In the genomic region with DNA sequence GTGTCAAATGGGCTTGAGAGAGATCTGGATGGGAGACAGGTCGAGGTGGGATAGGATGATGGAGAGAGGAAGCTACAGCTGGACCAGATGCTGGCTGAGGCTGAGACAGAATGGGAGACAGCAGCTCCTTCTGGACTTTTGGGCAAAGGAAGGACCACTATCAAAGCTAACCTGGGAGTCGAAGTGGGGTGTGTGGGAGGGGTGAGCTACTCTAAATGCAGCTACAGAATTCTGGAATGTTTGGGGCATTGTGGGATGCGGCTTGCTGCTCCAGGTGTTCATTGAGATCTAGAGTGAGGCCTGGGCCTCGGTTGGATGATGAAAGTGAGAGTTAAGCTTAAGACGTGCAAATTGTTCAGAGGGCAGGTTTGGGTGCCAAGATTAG, we compare ENCODE assay signal across 9 mouse cellular contexts. TPM values are rescaled to one million over a fixed set of nuclear protein-coding genes. Genes with fewer than 3 reads are reported as not detected.
A peak's percentile ranks its signal among the peaks of the same experiment; 100 is the strongest.
DNase-seq lines count a peak whose midpoint lies in the region; ATAC-seq and TF ChIP-seq lines count a peak whose summit lies in the region.
"Had no signal": no experiment of that assay in that cellular context is flagged by ENCODE, and none has a peak within 500 bp of the region (broad histone marks: within the 10 kb centered on the region; RNA-seq: fewer than 3 reads in every experiment).

No protein-coding gene starts in this region.

- peak overlapping the region; percentile 60; the same call in 1 of the 2 replicates for H3K9ac ChIP-seq in kidney, embryonic 15.5 days
- peak overlapping the region; percentile 58; the same call in 1 of the 2 replicates for H3K9ac ChIP-seq in embryonic facial prominence, embryonic 15.5 days
- H3K9ac ChIP-seq in intestine, postnatal 0 days (ENCODE audit: low read depth, low read length) = no peak overlapping the region
- H3K9ac ChIP-seq in neural tube, embryonic 12.5 days = peak overlapping the region; percentile 83

- DNase-seq in kidney, postnatal 10 days = no peak
- DNase-seq in spleen, postnatal 36 days (ENCODE audit: low spot score in 2 of 2) = no peak
- DNase-seq in spleen, postnatal 14 days (ENCODE audit: low spot score in 2 of 2) = no peak
- DNase-seq in gastrocnemius, postnatal 10 days = no peak

- no peaks in the 10 kb centered on the region for H3K9me3 ChIP-seq in kidney, embryonic 15.5 days (replicated peaks)
- H3K9me3 ChIP-seq in embryonic facial prominence, embryonic 15.5 days (replicated peaks) = no peaks in the 10 kb centered on the region
- H3K9me3 ChIP-seq in intestine, postnatal 0 days (ENCODE audit: control insufficient read depth) = no peaks in the 10 kb centered on the region
- H3K9me3 ChIP-seq in neural tube, embryonic 12.5 days = peaks cover 5% of the 10 kb centered on the region

- WGBS in kidney, embryonic 15.5 days = 34% methylated on average over 5 of the region's 5 CpGs
- WGBS in embryonic facial prominence, embryonic 15.5 days = 42% methylated on average over 5 of the region's 5 CpGs
- 56% methylated on average over 5 of the region's 5 CpGs for WGBS in intestine, postnatal 0 days
- 54% methylated on average over 5 of the region's 5 CpGs for WGBS in neural tube, embryonic 12.5 days

- H3K27ac ChIP-seq in kidney, embryonic 15.5 days = no peak overlapping the region
- H3K27ac ChIP-seq in embryonic facial prominence, embryonic 15.5 days (replicated peaks) = no peak overlapping the region; the same call in 1 of the 2 replicates
- H3K27ac ChIP-seq in intestine, postnatal 0 days (ENCODE audit: low read depth, low read length) = no peak overlapping the region
- 0 out of 2 replicates have a peak overlapping the region, but pooled peaks have one; percentile 66 for H3K27ac ChIP-seq in neural tube, embryonic 12.5 days

- TF ChIP-seq CTCF in intestine, postnatal 0 days (IDR thresholded peaks at IDR 0.05; ENCODE audit: low read depth) = no peak

- peaks cover 43% of the 10 kb centered on the region for H3K4me1 ChIP-seq in kidney, embryonic 15.5 days
- H3K4me1 ChIP-seq in embryonic facial prominence, embryonic 15.5 days = peaks cover 31% of the 10 kb centered on the region
- peaks cover 10% of the 10 kb centered on the region; the same call in 1 of the 2 replicates for H3K4me1 ChIP-seq in intestine, postnatal 0 days (replicated peaks; ENCODE audit: control insufficient read depth, insufficient read depth, low read length)
- H3K4me1 ChIP-seq in neural tube, embryonic 12.5 days = peaks cover 44% of the 10 kb centered on the region

- no peak for ATAC-seq in kidney, embryonic 15.5 days (replicated peaks; ENCODE audit: low FRiP score)
- ATAC-seq in embryonic facial prominence, embryonic 15.5 days (ENCODE audit: insufficient number of reproducible peaks, low FRiP score, low TSS enrichment, low read depth) = no peak
- no peak for ATAC-seq in intestine, postnatal 0 days
- ATAC-seq in neural tube, embryonic 12.5 days (ENCODE audit: low FRiP score, low read depth) = no peak

- peak overlapping the region; percentile 63 for H3K4me3 ChIP-seq in kidney, embryonic 15.5 days (replicated peaks)
- H3K4me3 ChIP-seq in embryonic facial prominence, embryonic 15.5 days (replicated peaks) = peak overlapping the region; percentile 79
- H3K4me3 ChIP-seq in intestine, postnatal 0 days (ENCODE audit: low read depth, low read length) = peak overlapping the region; percentile 61
- peak overlapping the region; percentile 82 for H3K4me3 ChIP-seq in neural tube, embryonic 12.5 days

- H3K4me2 ChIP-seq in kidney, embryonic 15.5 days = peak overlapping the region; percentile 96
- peak overlapping the region; percentile 97 for H3K4me2 ChIP-seq in embryonic facial prominence, embryonic 15.5 days (replicated peaks)
- H3K4me2 ChIP-seq in intestine, postnatal 0 days (replicated peaks; ENCODE audit: low read depth) = peak overlapping the region; percentile 100
- H3K4me2 ChIP-seq in neural tube, embryonic 12.5 days (replicated peaks) = peak overlapping the region; percentile 99

- no peaks in the 10 kb centered on the region for H3K27me3 ChIP-seq in kidney, embryonic 15.5 days
- no peaks in the 10 kb centered on the region for H3K27me3 ChIP-seq in embryonic facial prominence, embryonic 15.5 days
- no peaks in the 10 kb centered on the region for H3K27me3 ChIP-seq in intestine, postnatal 0 days (replicated peaks; ENCODE audit: control insufficient read depth, insufficient read depth, low read length)
- 0 out of 2 replicates have a peak, but pooled peaks cover 4% of the 10 kb centered on the region for H3K27me3 ChIP-seq in neural tube, embryonic 12.5 days (replicated peaks)

- H3K36me3 ChIP-seq in kidney, embryonic 15.5 days = peaks cover 5% of the 10 kb centered on the region
- H3K36me3 ChIP-seq in embryonic facial prominence, embryonic 15.5 days = 0 out of 2 replicates have a peak, but pooled peaks cover 2% of the 10 kb centered on the region
- H3K36me3 ChIP-seq in intestine, postnatal 0 days (ENCODE audit: control insufficient read depth, insufficient read depth) = no peaks in the 10 kb centered on the region
- H3K36me3 ChIP-seq in neural tube, embryonic 12.5 days = no peaks in the 10 kb centered on the region; the same call in 1 of the 2 replicates
- H3K36me3 ChIP-seq: G1E had no signal

RNA-seq across cellular contexts. Expression of a gene that starts 1.3 kb away (rescaled TPM):
- 6.8 and 7.1 TPM in 2 replicates for polyA plus RNA-seq in kidney, embryonic 15.5 days (2015; fragmentation: Nextera tagmentation; extraction: Ambion mirVana)
- polyA plus RNA-seq in embryonic facial prominence, embryonic 15.5 days (2015; fragmentation: Nextera tagmentation; extraction: Ambion mirVana) = 9.1 and 10.6 TPM in 2 replicates
- polyA plus RNA-seq in intestine, postnatal 0 days (2015; fragmentation: Nextera tagmentation; extraction: Ambion mirVana) = 2.1 and 2.8 TPM in 2 replicates
- polyA plus RNA-seq in neural tube, embryonic 12.5 days (2016; fragmentation: Nextera tagmentation; extraction: Ambion mirVana) = 25.2 and 30.6 TPM in 2 replicates
- total RNA-seq in gastrocnemius, postnatal 10 days (2021) = 1 to 10 TPM; 1.7 to 2.3 TPM
- polyA plus RNA-seq: G1E had no signal
